Mouse (Mus musculus): Measurements from ENCODE around the gene Olfr1367. TPM values are rescaled to one million over a fixed set of nuclear protein-coding genes. Genes with fewer than 3 reads are reported as not detected.
"Not testable (repeated sequence)": the region's sequence is repeated elsewhere in the genome, so short reads cannot be mapped to it uniquely, and the experiment has no call there.

Gene Olfr1367
- polyA plus RNA-seq, 1 experiment from 2014 or later, result not detected

GRCm38 (mm10) chr13:21362621-21363248, 16.0 kb downstream of the Olfr1367 start, which contains the start of gene Zscan12:
Zscan12 (plus strand) TSS chr13:21362820.
- Histone ChIP-seq H3K79me2 (ENCODE audit: inconsistent target) (no peaks in the 10 kb centered on the region), H3K4me3 (ENCODE audit: inconsistent target) (peak within 1 kb of the TSS; percentile 64), H3K27ac (no peak within 1 kb of the TSS), H3K36me3 (ENCODE audit: inconsistent target) (0 out of 2 replicates have a peak, but pooled peaks cover 5% of the 10 kb centered on the region)
- 2% methylated on average over 29 of the region's 29 CpGs for WGBS (ENCODE audit: missing documents)

GRCm38 (mm10) chr13:21363719-21364118, 17.0 kb downstream of the Olfr1367 start:
- Histone ChIP-seq H3K4me3 (ENCODE audit: inconsistent target) (no peak overlapping the region), H3K36me3 (ENCODE audit: inconsistent target) (peaks cover 14% of the 10 kb centered on the region), H3K79me2 (ENCODE audit: inconsistent target) (no peaks in the 10 kb centered on the region), H3K27ac (no peak overlapping the region)
- 87% methylated on average over 12 of the region's 12 CpGs for WGBS (ENCODE audit: missing documents)

- Histone ChIP-seq H3K36me3 (ENCODE audit: inconsistent target) (peaks cover 33% of the 10 kb centered on the region), H3K79me2 (ENCODE audit: inconsistent target) (no peaks in the 10 kb centered on the region), H3K4me3 (ENCODE audit: inconsistent target) (no peak overlapping the region), H3K27ac (no peak overlapping the region)
- 81% methylated on average over 6 of the region's 6 CpGs for WGBS (ENCODE audit: missing documents)
These were observed 19.9 kb downstream of the Olfr1367 start for GRCm38 (mm10) chr13:21366635-21367034.

GRCm38 (mm10) chr13:21372700-21373099, 26.0 kb downstream of the Olfr1367 start:
- 86% methylated on average over 2 of the region's 2 CpGs for WGBS (ENCODE audit: missing documents)
- Histone ChIP-seq H3K4me3 (ENCODE audit: inconsistent target) (no peak overlapping the region), H3K27ac (no peak overlapping the region), H3K36me3 (ENCODE audit: inconsistent target) (peaks cover 29% of the 10 kb centered on the region), H3K79me2 (ENCODE audit: inconsistent target) (no peaks in the 10 kb centered on the region)

- WGBS (ENCODE audit: missing documents), result 94% methylated on average over 2 of the region's 2 CpGs
- Histone ChIP-seq H3K4me3 (ENCODE audit: inconsistent target) (no peak overlapping the region), H3K27ac (no peak overlapping the region), H3K79me2 (ENCODE audit: inconsistent target) (no peaks in the 10 kb centered on the region), H3K36me3 (ENCODE audit: inconsistent target) (no peaks in the 10 kb centered on the region)
These were observed 31.1 kb downstream of the Olfr1367 start for GRCm38 (mm10) chr13:21377773-21378172.

GRCm38 (mm10) chr13:21395211-21395610, 48.5 kb downstream of the Olfr1367 start:
- Histone ChIP-seq H3K36me3 (ENCODE audit: inconsistent target) (peaks cover 65% of the 10 kb centered on the region), H3K4me3 (ENCODE audit: inconsistent target) (no peak overlapping the region), H3K79me2 (ENCODE audit: inconsistent target) (peaks cover 15% of the 10 kb centered on the region), H3K27ac (no peak overlapping the region)
- WGBS (ENCODE audit: missing documents), result 100% methylated on average over 1 of the region's 1 CpGs

GRCm38 (mm10) chr13:21395623-21396022, 48.9 kb downstream of the Olfr1367 start:
- Histone ChIP-seq H3K36me3 (ENCODE audit: inconsistent target) (peaks cover 61% of the 10 kb centered on the region), H3K79me2 (ENCODE audit: inconsistent target) (peaks cover 19% of the 10 kb centered on the region), H3K4me3 (ENCODE audit: inconsistent target) (no peak overlapping the region), H3K27ac (no peak overlapping the region)
- WGBS (ENCODE audit: missing documents), result 100% methylated on average over 4 of the region's 6 CpGs

- not testable (repeated sequence) for H3K27ac ChIP-seq; H3K4me3 ChIP-seq (ENCODE audit: inconsistent target)
- Histone ChIP-seq H3K79me2 (ENCODE audit: inconsistent target) (peaks cover 23% of the 10 kb centered on the region), H3K36me3 (ENCODE audit: inconsistent target) (peaks cover 57% of the 10 kb centered on the region)
- no CpG with 5 or more reads among the region's 18 CpGs for WGBS (ENCODE audit: missing documents)
These were observed 49.3 kb downstream of the Olfr1367 start for GRCm38 (mm10) chr13:21396048-21396447.

- H3K36me3 ChIP-seq (ENCODE audit: inconsistent target), result peaks cover 42% of the 10 kb centered on the region
- no peak overlapping the region for H3K4me3 ChIP-seq (ENCODE audit: inconsistent target)
- 85% methylated on average over 2 of the region's 2 CpGs for WGBS (ENCODE audit: missing documents)
- H3K27ac ChIP-seq, result no peak overlapping the region
- peaks cover 38% of the 10 kb centered on the region for H3K79me2 ChIP-seq (ENCODE audit: inconsistent target)
These were observed 50.8 kb downstream of the Olfr1367 start for GRCm38 (mm10) chr13:21397486-21397885.

Other genes starting within 250 kb of the Olfr1367 start
- gene Olfr1369-ps1, start 235.4 kb upstream of the Olfr1367 start, polyA plus RNA-seq (2018), result not detected in 3 replicates
- gene Olfr263, start 217.3 kb upstream of the Olfr1367 start, polyA plus RNA-seq (2018), result not detected in 3 replicates
- gene Olfr1368, start 201.0 kb upstream of the Olfr1367 start, polyA plus RNA-seq (2018), result not detected in 3 replicates
- 29.7 to 59.8 TPM (median 37.0 TPM) in 3 replicates for gene Trim27, start 167.5 kb upstream of the Olfr1367 start, polyA plus RNA-seq (2018)
- gene Gpx5, start 54.2 kb upstream of the Olfr1367 start, polyA plus RNA-seq (2018), result not detected in 3 replicates
- not detected in 3 replicates for gene Gpx6, start 34.8 kb upstream of the Olfr1367 start, polyA plus RNA-seq (2018)
- gene Zscan12, start 15.9 kb downstream of the Olfr1367 start, polyA plus RNA-seq (2018), result 3.2 to 5.9 TPM (median 4.1 TPM) in 3 replicates
- gene Zkscan3, start 55.8 kb downstream of the Olfr1367 start, polyA plus RNA-seq (2018), result 19.2 to 36.6 TPM (median 20.7 TPM) in 3 replicates
- not detected in 3 replicates for gene Pgbd1, start 94.1 kb downstream of the Olfr1367 start, polyA plus RNA-seq (2018)
- 11.1 to 21.4 TPM (median 17.0 TPM) in 3 replicates for gene Zscan26, start 106.8 kb downstream of the Olfr1367 start, polyA plus RNA-seq (2018)
- gene Nkapl, start 121.6 kb downstream of the Olfr1367 start, polyA plus RNA-seq (2018), result 0.29 to 0.41 TPM in 2 of 3 replicates, not detected in the other
- gene Zkscan4, start 132.0 kb downstream of the Olfr1367 start, polyA plus RNA-seq (2018), result 0.47 to 0.84 TPM (median 0.63 TPM) in 3 replicates
- gene Gm10065, start 132.5 kb downstream of the Olfr1367 start, polyA plus RNA-seq (2018), result not detected in 3 replicates
- gene AK157302, start 148.3 kb downstream of the Olfr1367 start, polyA plus RNA-seq (2018), result 0.11 to 0.38 TPM (median 0.23 TPM) in 3 replicates
- gene Gm11273, start 154.5 kb downstream of the Olfr1367 start, polyA plus RNA-seq (2018), result 3.8 to 14.2 TPM (median 11.7 TPM) in 3 replicates
- gene Zkscan8, start 184.2 kb downstream of the Olfr1367 start, polyA plus RNA-seq (2018), result 3.0 to 3.6 TPM (median 3.4 TPM) in 3 replicates
- not detected in 3 replicates for gene Olfr1366, start 195.9 kb downstream of the Olfr1367 start, polyA plus RNA-seq (2018)
- not detected in 3 replicates for gene Olfr1535, start 213.0 kb downstream of the Olfr1367 start, polyA plus RNA-seq (2018)
- gene Olfr1364, start 234.8 kb downstream of the Olfr1367 start, polyA plus RNA-seq (2018), result not detected in 3 replicates

All from macrophage (primary cell).